8 mouse cellular contexts compared by ENCODE assay signal in genomic region chr10:11280578-11281463, GRCm38 (mm10). TPM values are rescaled to one million over a fixed set of nuclear protein-coding genes. Genes with fewer than 3 reads are reported as not detected.
DNase-seq lines count a peak whose midpoint lies in the region; ATAC-seq and TF ChIP-seq lines count a peak whose summit lies in the region.

TSS of gene Fbxo30 (plus strand) at chr10:11281330.

- peak within 1 kb of the TSS; percentile 97 for H3K27ac ChIP-seq in hindbrain, embryonic 13.5 days

- peak; percentile 91 for ATAC-seq in Patski
- peak; percentile 94 for ATAC-seq in hindbrain, embryonic 13.5 days (ENCODE audit: low FRiP score)

- under 1% methylated on average over 70 of the region's 93 CpGs for WGBS in hindbrain, embryonic 13.5 days

- H3K9ac ChIP-seq in hindbrain, embryonic 13.5 days: peak within 1 kb of the TSS; percentile 91

- TF ChIP-seq CTCF in Patski (IDR thresholded peaks at IDR 0.05): peak; percentile 97

- peak within 1 kb of the TSS; percentile 86 for H3K4me2 ChIP-seq in hindbrain, embryonic 13.5 days

- POLR2A ChIA-PET in Patski (lab: Charles Lee): no interaction called here

- CTCF ChIA-PET in Patski (lab: Charles Lee): no interaction called here

- H3K4me3 ChIP-seq in hindbrain, embryonic 13.5 days: peak within 1 kb of the TSS; percentile 96

- peaks cover 10% of the 10 kb centered on the region for H3K4me1 ChIP-seq in hindbrain, embryonic 13.5 days (replicated peaks)

- H3K27me3 ChIP-seq in Patski: no peaks in the 10 kb centered on the region
- no peaks in the 10 kb centered on the region for H3K27me3 ChIP-seq in hindbrain, embryonic 13.5 days

- no peaks in the 10 kb centered on the region for H3K9me3 ChIP-seq in hindbrain, embryonic 13.5 days

- in situ Hi-C loops in Patski (cut with MboI; ENCODE audit: low pct_unique_long_range_greater_than_20kb): no loop called here

- no peaks in the 10 kb centered on the region for H3K36me3 ChIP-seq in hindbrain, embryonic 13.5 days

- DNase-seq in Patski (ENCODE audit: low read depth, low spot score): no peak
- peak; percentile 91 to 95 for DNase-seq in cerebellum, postnatal 14 days
- peak; percentile 80 to 88 for DNase-seq in frontal cortex, postnatal 14 days (ENCODE audit: low spot score in 2 of 2)
- peak; percentile 84 to 91 for DNase-seq in layer of hippocampus, postnatal 14 days (ENCODE audit: low spot score in 2 of 2)
- DNase-seq in lung, postnatal 10 days: peak; percentile 93
- DNase-seq in ovary, postnatal 14 days (ENCODE audit: low spot score): peak; percentile 82
- DNase-seq in thymus, postnatal 10 days (ENCODE audit: low spot score in 2 of 2): peak; percentile 74 to 82

RNA-seq across cellular contexts. Expression of gene Fbxo30, which starts in this region (rescaled TPM):
- 21.3 TPM for polyA plus RNA-seq in Patski (2021)
- polyA plus RNA-seq in hindbrain, embryonic 13.5 days (2015; fragmentation: Nextera tagmentation; extraction: Ambion mirVana): 25.2 and 27.0 TPM in 2 replicates
- 1 to 10 TPM; 9.1 to 9.2 TPM for total RNA-seq in layer of hippocampus, postnatal 14 days (2021)
